Mouse (Mus musculus) lung, postnatal 0 days (tissue): ENCODE measurements around the gene Dennd5b.

Source experiments
- CTCF ChIP-seq: IDR thresholded peaks from 2 replicates; pipeline ENCODE4 v1.5.1; 2016; ENCODE audit warnings: antibody characterized with exemption, mild to moderate bottlenecking
- EP300 ChIP-seq: IDR thresholded peaks from 2 replicates; pipeline ENCODE4 v1.6.1; 2016; ENCODE audit warnings: antibody characterized with exemption, mild to moderate bottlenecking, control low read depth

- TF ChIP-seq CTCF (no peak), EP300 (no peak)
Measured at GRCm38 (mm10) chr6:149139471-149139870, 38.0 kb upstream of the Dennd5b start, which contains the start of gene Etfbkmt.
